Mouse (Mus musculus): ENCODE data around the gene Taok1.
"Not testable (repeated sequence)": the region's sequence is repeated elsewhere in the genome, so short reads cannot be mapped to it uniquely, and the experiment has no call there.

The Taok1 gene

GRCm38 (mm10) chr11:77607538-77608455 lies at the start of gene Taok1:
Gene Taok1, minus strand, starts transcription at chr11:77607815.
- peak; percentile 96 for DNase-seq

- not testable (repeated sequence) for DNase-seq
Measured at GRCm38 (mm10) chr11:77653406-77654190, 46.0 kb upstream of the Taok1 start.

GRCm38 (mm10) chr11:77652484-77652883 lies 44.9 kb upstream of the Taok1 start:
- no peak for DNase-seq

GRCm38 (mm10) chr11:77648878-77649277 lies 41.3 kb upstream of the Taok1 start:
- no peak for DNase-seq

GRCm38 (mm10) chr11:77645481-77645880 lies 37.9 kb upstream of the Taok1 start:
- peak; percentile 58 for DNase-seq

GRCm38 (mm10) chr11:77641390-77641789 lies 33.8 kb upstream of the Taok1 start:
- DNase-seq, result no peak

GRCm38 (mm10) chr11:77630257-77630670 lies 22.6 kb upstream of the Taok1 start:
- DNase-seq, result peak; percentile 74

GRCm38 (mm10) chr11:77629476-77629875 lies 21.9 kb upstream of the Taok1 start:
- no peak for DNase-seq

- DNase-seq, result no peak
Measured at GRCm38 (mm10) chr11:77626596-77627535, 19.3 kb upstream of the Taok1 start.

- DNase-seq, result peak; percentile 61
Measured at GRCm38 (mm10) chr11:77625061-77625855, 17.6 kb upstream of the Taok1 start.

- peak; percentile 49 for DNase-seq
Measured at GRCm38 (mm10) chr11:77624441-77625060, 16.9 kb upstream of the Taok1 start.

GRCm38 (mm10) chr11:77624002-77624401 lies 16.4 kb upstream of the Taok1 start:
- no peak for DNase-seq

GRCm38 (mm10) chr11:77621902-77622535 lies 14.4 kb upstream of the Taok1 start:
- no peak for DNase-seq

- no peak for DNase-seq
Measured at GRCm38 (mm10) chr11:77615084-77615624, 7.5 kb upstream of the Taok1 start.

GRCm38 (mm10) chr11:77606835-77607537 lies 629 bp downstream of the Taok1 start:
- DNase-seq, result peak; percentile 69

- DNase-seq, result peak; percentile 25
Measured at GRCm38 (mm10) chr11:77606469-77606834, 1.2 kb downstream of the Taok1 start.

- DNase-seq, result no peak
Measured at GRCm38 (mm10) chr11:77597266-77597665, 10.3 kb downstream of the Taok1 start.

- no peak for DNase-seq
Measured at GRCm38 (mm10) chr11:77591388-77591787, 16.2 kb downstream of the Taok1 start.

- DNase-seq, result no peak
Measured at GRCm38 (mm10) chr11:77590801-77591200, 16.8 kb downstream of the Taok1 start.

- DNase-seq, result peak; percentile 70
Measured at GRCm38 (mm10) chr11:77585201-77585600, 22.4 kb downstream of the Taok1 start.

All from cerebellum, adult 9-11 months (tissue).